Mouse (Mus musculus) ES-E14 (cell line): ENCODE measurements around the gene Spon2.

Experiments used
- HCFC1 ChIP-seq: IDR thresholded peaks from 2 replicates; pipeline ENCODE4 v1.6.1; 2012; ENCODE audit warnings: low read length, inconsistent platforms, borderline replicate concordance; ENCODE audit not compliant: insufficient read depth
- ZNF384 ChIP-seq: IDR thresholded peaks from 2 replicates; pipeline ENCODE4 v1.6.1; 2012; ENCODE audit warnings: low read depth, low read length, inconsistent platforms

DNA sequence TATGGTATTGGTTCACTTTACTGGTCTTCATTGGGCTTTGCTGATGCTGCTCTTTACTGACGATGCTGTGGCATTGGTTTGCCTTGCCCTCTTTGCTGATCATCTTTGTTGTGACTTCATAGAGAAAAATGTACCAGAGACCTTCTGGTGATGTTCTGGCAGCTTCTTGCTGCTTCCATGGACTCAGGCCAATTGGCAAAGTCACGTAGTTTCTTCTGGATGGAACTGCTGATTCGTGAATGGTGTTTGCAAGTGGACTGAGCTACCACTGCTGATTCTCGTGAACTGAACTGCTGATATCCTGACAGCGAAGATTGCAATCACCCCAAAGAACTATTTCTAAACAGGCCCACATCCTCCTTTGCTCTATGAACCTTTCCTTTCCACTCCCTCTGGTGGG lies 36.2 kb upstream of the Spon2 start:
- TF ChIP-seq ZNF384 (no peak), HCFC1 (no peak)
